Mouse (Mus musculus) cerebellum, adult 11 months (tissue): ENCODE measurements around the gene Cycs.
"Not testable (repeated sequence)": the region's sequence is repeated elsewhere in the genome, so short reads cannot be mapped to it uniquely, and the experiment has no call there.

Experiments
- DNase-seq: peaks from one replicate; pipeline ENCODE4 v3.0.0; 2022

The Cycs gene

DNA sequence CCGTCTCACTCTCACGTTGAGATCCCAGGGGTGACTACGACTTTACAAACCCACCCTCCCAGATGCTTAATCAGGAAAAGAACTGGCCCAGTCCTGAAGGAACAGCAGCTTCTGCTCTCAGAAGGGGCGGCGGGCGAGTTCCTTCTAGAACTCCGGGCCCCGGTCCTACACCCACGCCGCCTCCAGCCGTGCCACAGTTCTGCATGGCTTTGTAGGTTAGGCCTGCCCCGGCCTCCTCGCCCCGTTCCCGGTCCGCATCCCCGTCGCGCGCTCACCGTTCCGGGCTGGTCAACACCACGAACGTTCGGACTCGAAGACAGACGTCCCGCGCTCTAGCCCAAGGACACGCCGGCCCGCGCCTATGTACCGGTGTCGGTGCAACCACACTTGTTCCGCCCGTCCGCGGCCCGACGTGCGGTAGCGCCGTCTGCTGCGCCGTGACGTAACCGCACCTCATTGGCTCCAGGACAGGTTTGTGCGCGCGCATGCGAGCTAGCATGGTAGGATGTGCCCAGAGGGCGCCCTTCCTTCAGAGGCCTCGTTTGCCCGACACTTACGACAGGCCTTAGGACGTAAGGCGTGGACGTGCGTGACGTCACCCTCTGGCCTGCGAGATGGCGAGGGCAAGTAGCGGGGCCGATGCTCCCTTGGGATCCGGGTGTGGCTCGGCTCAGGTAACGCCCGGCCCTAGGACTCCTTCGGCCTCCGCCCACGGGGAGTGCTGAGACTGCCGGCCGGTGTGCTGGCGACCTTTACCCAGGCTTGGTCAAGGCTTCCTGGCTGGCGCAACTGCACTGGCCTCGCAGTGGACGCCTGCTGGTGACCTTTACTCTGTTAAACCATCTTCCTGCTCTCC lies at the start of gene Cycs:
Gene Cycs, minus strand, starts transcription at position 398 of the 856 bp plus-strand sequence.
- peak; percentile 99 for DNase-seq

DNA sequence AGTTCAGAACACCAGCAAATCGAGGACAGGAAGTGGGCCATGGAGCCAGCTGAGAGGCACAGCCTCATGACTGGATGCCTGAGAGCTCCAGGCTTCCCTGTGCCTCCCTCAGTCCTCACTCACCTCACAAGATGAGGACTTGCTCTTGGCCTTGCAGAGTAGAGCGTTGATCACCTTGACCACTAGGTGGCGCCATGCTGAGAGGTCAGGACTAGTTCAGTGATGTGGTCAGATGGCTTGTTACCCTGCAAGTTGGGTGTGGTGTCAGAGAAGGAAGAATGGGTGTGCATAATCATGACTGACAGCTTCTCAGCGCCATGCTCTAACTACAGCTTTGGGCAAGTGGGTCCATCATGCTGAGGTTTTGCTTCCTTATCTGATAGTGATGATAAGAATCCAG lies 35.3 kb upstream of the Cycs start:
- DNase-seq, result no peak

- peak; percentile 42 for DNase-seq
Observed at GRCm38 (mm10) chr6:50598560-50598959, 32.2 kb upstream of the Cycs start.

DNA sequence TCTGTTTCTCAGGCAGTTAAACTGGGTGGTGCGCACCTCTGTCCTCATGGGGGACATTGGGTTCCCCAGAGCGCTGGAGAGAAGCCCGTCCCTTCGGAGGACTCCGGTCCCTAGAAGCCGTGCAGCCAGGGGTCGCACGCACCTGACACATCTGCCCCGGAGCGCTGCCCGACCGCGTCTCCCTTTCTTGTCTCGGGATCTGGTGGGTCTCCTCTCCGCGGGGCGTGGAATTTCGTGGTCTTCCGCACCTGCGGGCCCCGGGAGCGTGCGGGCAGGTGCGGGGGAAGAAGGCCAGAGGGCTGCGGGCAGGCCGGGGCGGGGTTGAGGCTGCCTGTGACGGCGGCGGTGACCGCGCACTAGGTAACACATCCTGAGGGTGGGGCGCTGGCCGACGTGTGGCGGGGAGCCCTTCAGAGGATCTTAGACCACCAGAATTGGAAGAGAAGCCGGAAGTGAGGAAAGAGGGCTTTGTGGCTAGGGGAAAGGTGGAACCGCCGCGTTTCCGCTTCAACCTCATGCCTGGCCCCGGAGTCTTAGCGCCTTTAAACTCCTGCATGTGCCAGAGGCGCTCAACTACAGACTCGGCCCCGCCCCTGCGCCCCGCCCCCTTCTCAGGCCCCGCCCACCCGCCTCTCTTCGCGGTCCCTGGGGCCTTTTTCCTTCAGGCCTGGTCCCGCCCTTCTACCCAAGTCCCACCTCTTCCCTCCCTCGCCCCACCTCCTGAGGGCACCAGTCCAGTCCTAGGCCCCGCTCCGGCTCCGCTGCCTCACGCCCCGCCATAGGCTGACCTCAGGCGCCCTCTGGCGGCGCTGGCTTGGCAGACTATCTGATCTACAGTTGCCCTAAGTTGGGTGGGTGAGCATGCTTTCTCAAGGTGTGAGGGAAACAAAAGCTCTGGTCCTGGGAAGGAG lies 30.2 kb upstream of the Cycs start, which contains the start of gene 4921507P07Rik:
Gene 4921507P07Rik, minus strand, starts transcription at position 332 of the 911 bp plus-strand sequence.
- peak; percentile 97 for DNase-seq

- DNase-seq, result no peak
Observed at GRCm38 (mm10) chr6:50594372-50594771, 28.0 kb upstream of the Cycs start.

- no peak for DNase-seq
Observed at GRCm38 (mm10) chr6:50593334-50593845, 27.1 kb upstream of the Cycs start.

DNA sequence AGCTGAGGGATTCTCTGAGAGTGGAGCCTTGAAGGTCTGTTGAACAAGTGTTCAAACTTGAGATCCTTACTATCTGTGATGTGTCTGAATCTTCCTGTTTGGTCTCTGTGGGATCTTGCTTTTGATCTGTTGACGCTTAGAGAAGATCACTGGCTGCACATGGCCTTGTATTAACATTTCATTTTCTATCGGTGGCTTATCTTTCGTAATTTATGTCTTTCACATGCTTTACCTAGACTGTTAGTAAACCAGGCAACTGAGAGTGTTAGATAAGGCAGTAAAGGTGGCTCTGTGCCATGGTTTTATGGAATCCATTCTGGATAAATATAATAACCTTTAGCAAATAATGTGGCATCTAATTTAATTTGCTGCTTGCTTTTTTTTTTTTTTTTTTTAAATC lies 23.9 kb upstream of the Cycs start:
- DNase-seq, result no peak

GRCm38 (mm10) chr6:50588251-50588650 lies 21.9 kb upstream of the Cycs start:
- DNase-seq, result peak; percentile 38

GRCm38 (mm10) chr6:50587412-50587811 lies 21.1 kb upstream of the Cycs start:
- DNase-seq, result no peak

DNA sequence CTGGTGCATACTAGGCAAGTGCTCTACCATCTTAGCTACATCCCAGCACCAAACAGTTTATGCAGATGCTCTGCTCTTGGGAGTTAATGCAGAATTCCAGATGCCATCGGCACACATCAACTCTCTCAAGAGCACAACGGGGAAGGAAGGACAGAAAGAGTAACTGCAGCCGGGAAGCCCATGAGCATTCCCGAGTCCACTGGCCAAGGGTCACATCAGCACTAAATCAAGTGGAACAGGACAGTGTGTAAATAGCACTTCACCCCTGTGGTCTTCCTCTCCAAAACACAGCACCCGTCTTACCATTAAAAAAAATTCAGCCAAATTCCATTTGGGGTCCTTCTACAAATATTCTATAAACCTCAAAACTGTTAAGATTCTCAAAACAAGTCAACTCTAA lies 20.0 kb upstream of the Cycs start:
- no peak for DNase-seq

GRCm38 (mm10) chr6:50585733-50586132 lies 19.4 kb upstream of the Cycs start:
- no peak for DNase-seq

DNA sequence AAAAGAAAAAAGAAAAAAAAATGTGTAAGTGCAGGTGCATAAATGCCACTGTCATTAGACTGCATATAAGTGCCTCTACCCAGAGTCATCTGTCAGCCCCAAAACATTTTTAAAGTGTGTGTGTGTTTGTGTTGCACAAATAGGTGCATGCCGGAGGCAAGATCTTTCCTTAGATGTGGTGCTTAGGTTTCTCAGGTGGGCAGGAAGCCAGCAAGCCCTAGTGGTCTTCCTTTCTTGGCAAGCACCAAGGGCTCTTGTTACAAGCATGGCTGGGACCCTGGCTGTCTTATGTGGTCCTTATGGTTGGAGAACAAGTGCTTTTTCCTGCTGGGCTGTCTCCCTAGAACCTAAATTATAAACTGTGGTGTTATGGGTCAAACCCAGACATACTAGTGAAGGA lies 5.3 kb upstream of the Cycs start:
- DNase-seq, result no peak

- DNase-seq, result no peak
Observed at GRCm38 (mm10) chr6:50566997-50567255, 588 bp upstream of the Cycs start.

- DNase-seq, result no peak
Observed at GRCm38 (mm10) chr6:50563651-50564050, 2.7 kb downstream of the Cycs start.

DNA sequence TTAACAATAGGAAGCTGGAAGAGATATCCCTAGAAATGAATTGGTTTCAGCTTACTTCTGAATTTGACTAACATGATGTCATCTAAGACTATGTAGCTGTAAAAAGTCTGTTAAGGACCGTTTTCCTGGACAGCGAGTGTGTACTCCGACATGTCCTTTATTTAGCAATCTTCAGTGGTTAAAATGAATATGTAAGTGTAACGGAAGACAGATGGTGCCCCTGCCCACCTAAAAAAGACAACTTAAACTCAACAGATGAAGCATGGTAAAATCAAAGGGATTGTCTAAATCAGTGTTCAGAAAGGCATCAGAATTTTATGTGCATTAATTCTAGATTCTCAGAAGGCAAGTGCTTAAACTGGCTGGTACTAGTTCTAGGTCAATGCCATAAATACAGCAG lies 3.9 kb downstream of the Cycs start:
- DNase-seq, result no peak

DNA sequence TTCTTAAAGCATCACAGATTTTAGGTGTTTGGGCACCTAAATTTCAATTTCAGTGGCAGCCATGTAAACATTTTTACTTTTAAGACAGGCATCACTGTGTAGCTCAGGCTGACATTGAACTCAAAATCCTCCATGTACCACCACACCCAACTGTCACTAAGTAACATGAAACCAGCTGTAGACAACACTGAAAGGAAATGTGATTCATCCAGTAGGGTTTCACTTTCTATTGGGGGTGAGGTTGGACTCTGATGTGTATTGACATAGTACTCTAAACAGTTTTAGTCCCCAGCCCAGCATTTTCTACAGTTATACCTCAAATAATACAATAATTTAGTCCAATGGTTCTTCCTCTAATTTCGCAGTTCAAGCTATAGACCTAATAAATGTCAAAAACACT lies 5.6 kb downstream of the Cycs start:
- no peak for DNase-seq

DNA sequence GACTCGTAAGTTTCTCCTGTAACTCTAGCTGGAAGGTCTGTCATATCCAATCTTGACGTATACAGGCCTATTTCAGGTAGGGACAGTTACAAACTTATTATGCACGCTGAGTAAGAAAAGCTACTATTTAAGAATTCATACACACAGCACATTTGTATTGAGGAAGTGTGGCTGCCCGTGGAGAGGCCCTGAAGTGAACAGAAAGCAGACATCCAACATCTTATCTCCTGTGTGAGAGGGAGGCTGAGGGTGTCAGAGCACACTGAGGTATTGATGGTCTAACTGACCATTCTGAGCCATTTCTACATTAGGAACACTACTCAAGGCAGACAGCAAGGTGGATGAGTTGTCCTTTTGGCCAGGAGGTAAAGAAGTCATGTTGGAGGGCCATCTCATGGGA lies 7.5 kb downstream of the Cycs start:
- no peak for DNase-seq

GRCm38 (mm10) chr6:50557566-50557965 lies 8.8 kb downstream of the Cycs start:
- DNase-seq, result no peak

GRCm38 (mm10) chr6:50554223-50554622 lies 12.1 kb downstream of the Cycs start:
- DNase-seq, result not testable (repeated sequence)

DNA sequence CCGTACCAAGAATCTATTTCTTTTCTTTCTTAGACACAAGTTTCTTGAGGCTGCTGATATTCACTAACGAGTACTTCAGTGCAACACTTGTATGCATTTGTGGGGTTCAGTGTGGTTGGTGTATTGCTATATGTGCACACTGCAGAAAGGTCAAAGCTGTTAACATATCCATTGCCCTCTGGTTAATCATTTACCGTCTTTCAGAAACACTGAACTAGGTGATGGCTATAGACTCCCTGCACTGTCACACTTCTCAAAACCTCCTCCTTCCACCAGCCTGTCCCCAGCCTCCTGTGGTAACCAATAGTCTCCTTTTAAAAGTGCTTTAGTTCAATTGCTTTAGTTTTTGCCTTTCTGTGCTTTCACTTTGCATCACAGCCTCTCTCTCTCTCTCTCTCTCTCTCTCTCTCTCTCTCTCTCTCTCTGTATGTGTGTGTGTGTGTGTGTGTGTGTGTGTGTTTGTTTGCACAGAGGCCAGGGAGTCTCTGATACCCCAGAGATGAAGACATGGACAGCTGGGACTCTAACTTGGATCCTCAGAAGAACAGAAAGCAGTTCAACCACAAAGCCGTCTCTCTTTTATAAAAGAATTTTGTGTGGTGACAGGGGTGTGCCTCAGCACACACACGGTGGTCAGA lies 13.3 kb downstream of the Cycs start:
- no peak for DNase-seq

- DNase-seq, result no peak
Observed at GRCm38 (mm10) chr6:50549791-50550190, 16.5 kb downstream of the Cycs start.

- DNase-seq, result no peak
Observed at GRCm38 (mm10) chr6:50549051-50549450, 17.3 kb downstream of the Cycs start.

GRCm38 (mm10) chr6:50545412-50546043 lies 20.8 kb downstream of the Cycs start:
- DNase-seq, result no peak
